Mouse (Mus musculus) forebrain, embryonic 11.5 days (tissue): ENCODE measurements at regions not wholly inside any gene's neighbourhood (a gene's known extent, or its start where the extent isn't known, plus 50 kb on each side); places are given as distances from the start of the nearest gene placed in this dataset.

Experiments used
- ATAC-seq: fragments of 200-750 bp; cut with Nextera tagmentation; replicated peaks from 2 replicates; pipeline ENCODE4 v1.8.0; 2017; ENCODE audit warnings: moderate TSS enrichment; ENCODE audit not compliant: low FRiP score
- DNase-seq: peaks from one replicate; pipeline ENCODE4 v3.0.0-alpha.2; 2017; ENCODE audit warnings: low spot score
- H3K27ac ChIP-seq: fragments of 300-500 bp; sonication (generic); 2 replicates; pipeline ENCODE4 v1.5.1; 2014; ENCODE audit warnings: low read depth, low read length
- H3K27me3 ChIP-seq: fragments of 300-500 bp; sonication (generic); 2 replicates; pipeline ENCODE4 v1.6.1; 2014; ENCODE audit warnings: mild to moderate bottlenecking, low read length, mixed read lengths; ENCODE audit not compliant: control insufficient read depth, insufficient read depth
- H3K36me3 ChIP-seq: fragments of 300-500 bp; sonication (generic); 2 replicates; pipeline ENCODE4 v1.6.1; 2014; ENCODE audit warnings: mild to moderate bottlenecking, low read length, moderate library complexity, mixed read lengths; ENCODE audit not compliant: control insufficient read depth, insufficient read depth
- H3K4me1 ChIP-seq: fragments of 300-500 bp; sonication (generic); replicated peaks from 2 replicates; pipeline ENCODE4 v1.6.1; 2014; ENCODE audit warnings: low read length, mixed read lengths; ENCODE audit not compliant: control insufficient read depth, insufficient read depth
- H3K4me2 ChIP-seq: fragments of 300-500 bp; sonication (generic); 2 replicates; pipeline ENCODE4 v1.6.1; 2014; ENCODE audit warnings: low read depth, mild to moderate bottlenecking, low read length, moderate library complexity, mixed read lengths; ENCODE audit not compliant: severe bottlenecking
- H3K4me3 ChIP-seq: fragments of 300-500 bp; sonication (generic); 2 replicates; pipeline ENCODE4 v1.5.1; 2014; ENCODE audit warnings: low read depth, low read length
- H3K9ac ChIP-seq: fragments of 300-500 bp; sonication (generic); 2 replicates; pipeline ENCODE4 v1.6.1; 2014; ENCODE audit warnings: low read length
- H3K9me3 ChIP-seq: fragments of 300-500 bp; sonication (generic); 2 replicates; pipeline ENCODE4 v1.6.1; 2016; ENCODE audit warnings: low read length, mixed read lengths; ENCODE audit not compliant: control insufficient read depth
- WGBS: fragments of 180-500 bp; shearing (Covaris S2); extraction: QIAGEN DNeasy Blood & Tissue Kit; methylation state at CpG from one replicate; pipeline ENCODE4 v1.1.7; 2014; 5-methylcytosine and 5-hydroxymethylcytosine counted together

GRCm38 (mm10) chr2:50445963-50446485 lies 149.4 kb upstream of the Mmadhc start:
- ATAC-seq (no peak), DNase-seq (no peak)
- Histone ChIP-seq H3K4me3 (no peak overlapping the region), H3K27ac (no peak overlapping the region), H3K9me3 (no peaks in the 10 kb centered on the region), H3K27me3 (no peaks in the 10 kb centered on the region), H3K4me1 (no peaks in the 10 kb centered on the region), H3K4me2 (no peak overlapping the region), H3K36me3 (no peaks in the 10 kb centered on the region), H3K9ac (no peak overlapping the region)
- 73% methylated on average over 2 of the region's 2 CpGs for whole genome bisulfite sequencing

GRCm38 (mm10) chr2:50440333-50440732 lies 143.7 kb upstream of the Mmadhc start:
- Histone ChIP-seq H3K9ac (no peak overlapping the region), H3K27ac (no peak overlapping the region), H3K27me3 (no peaks in the 10 kb centered on the region), H3K4me3 (no peak overlapping the region), H3K4me2 (no peak overlapping the region), H3K4me1 (no peaks in the 10 kb centered on the region), H3K36me3 (no peaks in the 10 kb centered on the region), H3K9me3 (no peaks in the 10 kb centered on the region)
- ATAC-seq (no peak), DNase-seq (no peak)

- WGBS, result 90% methylated on average over 4 of the region's 4 CpGs
These were observed 136.6 kb upstream of the Mmadhc start for GRCm38 (mm10) chr2:50433166-50433565.

GRCm38 (mm10) chr2:50425151-50425550 lies 128.6 kb upstream of the Mmadhc start:
- no peaks in the 10 kb centered on the region for H3K9me3 ChIP-seq
- no peaks in the 10 kb centered on the region for H3K36me3 ChIP-seq
- no peaks in the 10 kb centered on the region for H3K4me1 ChIP-seq
- no peak overlapping the region for H3K4me3 ChIP-seq
- H3K27me3 ChIP-seq, result no peaks in the 10 kb centered on the region
- no peak overlapping the region for H3K9ac ChIP-seq
- DNase-seq, result no peak
- ATAC-seq, result no peak
- no peak overlapping the region for H3K27ac ChIP-seq
- WGBS, result 89% methylated on average over 3 of the region's 3 CpGs
- no peak overlapping the region for H3K4me2 ChIP-seq

More at GRCm38 (mm10) chr2:50433166-50433565, 136.6 kb upstream of the Mmadhc start:
- H3K9ac ChIP-seq, result no peak overlapping the region
- H3K4me2 ChIP-seq, result no peak overlapping the region
- ATAC-seq (no peak), DNase-seq (no peak)
- H3K4me1 ChIP-seq, result no peaks in the 10 kb centered on the region
- H3K4me3 ChIP-seq, result no peak overlapping the region
- H3K9me3 ChIP-seq, result no peaks in the 10 kb centered on the region
- H3K27me3 ChIP-seq, result no peaks in the 10 kb centered on the region
- H3K27ac ChIP-seq, result no peak overlapping the region
- H3K36me3 ChIP-seq, result no peaks in the 10 kb centered on the region

GRCm38 (mm10) chr2:50419648-50420047 lies 123.0 kb upstream of the Mmadhc start:
- no peak overlapping the region for H3K4me3 ChIP-seq
- no peaks in the 10 kb centered on the region for H3K27me3 ChIP-seq
- H3K4me2 ChIP-seq, result no peak overlapping the region
- no peaks in the 10 kb centered on the region for H3K36me3 ChIP-seq
- DNase-seq, result no peak
- no peak overlapping the region for H3K27ac ChIP-seq
- 88% methylated on average over 3 of the region's 3 CpGs for WGBS
- H3K4me1 ChIP-seq, result no peaks in the 10 kb centered on the region
- H3K9ac ChIP-seq, result no peak overlapping the region
- no peak for ATAC-seq
- H3K9me3 ChIP-seq, result no peaks in the 10 kb centered on the region

GRCm38 (mm10) chr2:50417643-50418042 lies 121.0 kb upstream of the Mmadhc start:
- Histone ChIP-seq H3K36me3 (no peaks in the 10 kb centered on the region), H3K4me1 (no peaks in the 10 kb centered on the region), H3K4me3 (no peak overlapping the region), H3K4me2 (no peak overlapping the region), H3K9ac (no peak overlapping the region), H3K27me3 (no peaks in the 10 kb centered on the region), H3K9me3 (no peaks in the 10 kb centered on the region), H3K27ac (no peak overlapping the region)
- ATAC-seq (no peak), DNase-seq (no peak)
- WGBS, result 89% methylated on average over 5 of the region's 5 CpGs

GRCm38 (mm10) chr2:50417135-50417534 lies 120.5 kb upstream of the Mmadhc start:
- no peak overlapping the region for H3K9ac ChIP-seq
- H3K36me3 ChIP-seq, result no peaks in the 10 kb centered on the region
- no peak for DNase-seq
- no peaks in the 10 kb centered on the region for H3K4me1 ChIP-seq
- H3K27me3 ChIP-seq, result no peaks in the 10 kb centered on the region
- no peaks in the 10 kb centered on the region for H3K9me3 ChIP-seq
- no peak for ATAC-seq
- no peak overlapping the region for H3K4me2 ChIP-seq
- H3K27ac ChIP-seq, result no peak overlapping the region
- WGBS, result 94% methylated on average over 5 of the region's 5 CpGs
- H3K4me3 ChIP-seq, result no peak overlapping the region

- Histone ChIP-seq H3K4me1 (no peaks in the 10 kb centered on the region), H3K27ac (no peak overlapping the region), H3K9me3 (no peaks in the 10 kb centered on the region), H3K4me3 (no peak overlapping the region), H3K4me2 (no peak overlapping the region), H3K27me3 (no peaks in the 10 kb centered on the region), H3K9ac (no peak overlapping the region), H3K36me3 (no peaks in the 10 kb centered on the region)
- 91% methylated on average over 2 of the region's 2 CpGs for WGBS
- ATAC-seq, result no peak
- DNase-seq, result no peak
These were observed 119.5 kb upstream of the Mmadhc start for GRCm38 (mm10) chr2:50416056-50416455.

- Histone ChIP-seq H3K4me2 (no peak overlapping the region), H3K9me3 (no peaks in the 10 kb centered on the region), H3K4me1 (no peaks in the 10 kb centered on the region), H3K4me3 (no peak overlapping the region), H3K27me3 (no peaks in the 10 kb centered on the region), H3K36me3 (no peaks in the 10 kb centered on the region), H3K27ac (no peak overlapping the region), H3K9ac (no peak overlapping the region)
- WGBS, result 50% methylated on average over 4 of the region's 4 CpGs
- ATAC-seq (no peak), DNase-seq (no peak)
These were observed 109.3 kb upstream of the Mmadhc start for GRCm38 (mm10) chr2:50405932-50406331.
